Mouse (Mus musculus) C2C12 (cell line): ENCODE data around the gene Epha10.

Source experiments
- CTCF ChIP-seq: IDR thresholded peaks from one replicate; pipeline ENCODE4 v1.5.1; 2011; ENCODE audit not compliant: control insufficient read depth, insufficient read depth, insufficient read length
- MAX ChIP-seq: IDR thresholded peaks from one replicate; pipeline ENCODE4 v1.6.1; 2011; ENCODE audit warnings: mild to moderate bottlenecking, control low read depth
- MYOG ChIP-seq: IDR thresholded peaks from one replicate; pipeline ENCODE4 v1.6.1; 2011; ENCODE audit not compliant: control insufficient read depth, insufficient read length; ENCODE audit errors: extremely low read depth

DNA sequence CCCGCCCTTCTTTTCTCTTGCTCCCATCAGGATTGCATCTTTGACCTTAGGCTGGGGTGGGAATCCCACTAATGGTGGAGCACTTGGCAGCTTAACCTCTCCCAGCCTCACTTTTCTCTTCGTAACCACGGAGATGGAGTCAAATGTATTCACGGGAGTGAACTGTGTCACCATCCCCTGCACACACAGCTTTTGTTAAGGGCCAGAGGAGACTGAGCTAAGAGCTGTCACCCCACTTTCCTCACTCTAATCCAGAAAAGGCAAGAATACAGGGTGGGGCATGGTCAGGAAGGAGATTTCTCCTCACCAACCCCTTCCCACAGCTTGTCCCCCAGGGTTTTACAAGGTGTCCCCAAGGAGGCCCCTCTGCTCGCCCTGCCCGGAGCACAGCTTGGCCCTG lies 13.1 kb downstream of the Epha10 start:
- TF ChIP-seq CTCF (no peak), MYOG (no peak), MAX (no peak)
